Mouse (Mus musculus) C2C12 (cell line): ENCODE results near the gene Mycl.

Experiments used
- CEBPB ChIP-seq: IDR thresholded peaks from one replicate; pipeline ENCODE4 v1.6.1; 2011; ENCODE audit warnings: low read depth, mild to moderate bottlenecking, control low read depth, moderate library complexity
- CTCF ChIP-seq: IDR thresholded peaks from one replicate; pipeline ENCODE4 v1.5.1; 2011; ENCODE audit not compliant: control insufficient read depth, insufficient read depth, insufficient read length
- FOSL1 ChIP-seq: IDR thresholded peaks from one replicate; pipeline ENCODE4 v1.8.0; 2011; ENCODE audit warnings: mild to moderate bottlenecking, low read length; ENCODE audit not compliant: poor library complexity, insufficient read depth, severe bottlenecking
- MAX ChIP-seq: IDR thresholded peaks from one replicate; pipeline ENCODE4 v1.6.1; 2011; ENCODE audit warnings: mild to moderate bottlenecking, control low read depth
- MYOD1 ChIP-seq: IDR thresholded peaks from one replicate; pipeline ENCODE4 v1.6.1; 2011; ENCODE audit warnings: low read depth; ENCODE audit not compliant: control insufficient read depth, insufficient read length

- TF ChIP-seq CTCF, result no peak
- TF ChIP-seq CEBPB, result no peak
- TF ChIP-seq MAX, result no peak
- TF ChIP-seq MYOD1, result no peak
- no peak for TF ChIP-seq FOSL1
Measured at GRCm38 (mm10) chr4:122972056-122972455, 23.4 kb upstream of the Mycl start.
